Mouse (Mus musculus) heart, embryonic 11.5 days (tissue): ENCODE results near the gene Mvd. TPM values are rescaled to one million over a fixed set of nuclear protein-coding genes. Genes with fewer than 3 reads are reported as not detected.

Source experiments
- ATAC-seq: fragments of 200-750 bp; cut with Nextera tagmentation; replicated peaks from 2 replicates; pipeline ENCODE4 v1.8.0; 2017; ENCODE audit warnings: moderate library complexity; ENCODE audit not compliant: insufficient number of reproducible peaks, low FRiP score, low TSS enrichment
- H3K27ac ChIP-seq: fragments of 300-500 bp; sonication (generic); 2 replicates; pipeline ENCODE4 v1.5.1; 2014; ENCODE audit warnings: mild to moderate bottlenecking, low read depth, low read length
- H3K27me3 ChIP-seq: fragments of 300-500 bp; sonication (generic); 2 replicates; pipeline ENCODE4 v1.6.1; 2014; ENCODE audit warnings: mild to moderate bottlenecking, low read length, mixed read lengths; ENCODE audit not compliant: control insufficient read depth, insufficient read depth
- H3K36me3 ChIP-seq: fragments of 300-500 bp; sonication (generic); 2 replicates; pipeline ENCODE4 v1.6.1; 2014; ENCODE audit warnings: mild to moderate bottlenecking, low read length, moderate library complexity, mixed read lengths; ENCODE audit not compliant: control insufficient read depth, insufficient read depth
- H3K4me1 ChIP-seq: fragments of 300-500 bp; sonication (generic); 2 replicates; pipeline ENCODE4 v1.6.1; 2014; ENCODE audit warnings: low read length; ENCODE audit not compliant: control insufficient read depth, insufficient read depth
- H3K4me2 ChIP-seq: fragments of 300-500 bp; sonication (generic); 2 replicates; pipeline ENCODE4 v1.6.1; 2014; ENCODE audit warnings: mild to moderate bottlenecking, moderate library complexity
- H3K4me3 ChIP-seq: fragments of 300-500 bp; sonication (generic); 2 replicates; pipeline ENCODE4 v1.5.1; 2014; ENCODE audit warnings: low read depth, low read length
- H3K9ac ChIP-seq: fragments of 300-500 bp; sonication (generic); 2 replicates; pipeline ENCODE4 v1.6.1; 2014; ENCODE audit warnings: mild to moderate bottlenecking, low read depth, low read length, moderate library complexity
- H3K9me3 ChIP-seq: fragments of 300-500 bp; sonication (generic); replicated peaks from 2 replicates; pipeline ENCODE4 v1.6.1; 2016; ENCODE audit warnings: low read length; ENCODE audit not compliant: control insufficient read depth
- WGBS: fragments of 180-500 bp; shearing (Covaris S2); extraction: QIAGEN DNeasy Blood & Tissue Kit; methylation state at CpG from one replicate; pipeline ENCODE4 v1.1.7; 2014; ENCODE audit not compliant: insufficient replicate concordance; 5-methylcytosine and 5-hydroxymethylcytosine counted together
- microRNA-seq: library from miRNA; unstranded; fragments of <30 nt; microRNA quantifications from one replicate; pipeline ENCODE4, GENCODE M21; 2016; ENCODE audit warnings: borderline number of aligned reads
- polyA plus RNA-seq: library from polyadenylated mRNA; unstranded; fragments of >200 nt; fragmentation: Nextera tagmentation; extraction: Ambion mirVana; gene quantifications from 2 replicates; pipeline ENCODE4 v1.2.1, GENCODE M21; 2014

Mvd gene
- polyA plus RNA-seq, 1 experiment from 2014 or later = 28.0 TPM

- Histone ChIP-seq H3K4me1 (no peaks in the 10 kb centered on the region), H3K4me3 (no peak overlapping the region), H3K36me3 (peaks cover 62% of the 10 kb centered on the region), H3K9ac (no peak overlapping the region), H3K9me3 (no peaks in the 10 kb centered on the region), H3K4me2 (no peak overlapping the region), H3K27me3 (no peaks in the 10 kb centered on the region), H3K27ac (no peak overlapping the region)
- ATAC-seq = no peak
- WGBS = 57% methylated on average over 9 of the region's 9 CpGs
Measured at GRCm38 (mm10) chr8:122405146-122405805, 37.9 kb downstream of the Mvd start.

GRCm38 (mm10) chr8:122398186-122398585, 45.0 kb downstream of the Mvd start:
- H3K4me2 ChIP-seq = no peak overlapping the region
- H3K36me3 ChIP-seq = peaks cover 51% of the 10 kb centered on the region
- H3K27ac ChIP-seq = no peak overlapping the region
- H3K9ac ChIP-seq = no peak overlapping the region
- no peaks in the 10 kb centered on the region for H3K9me3 ChIP-seq
- 92% methylated on average over 9 of the region's 9 CpGs for WGBS
- ATAC-seq = no peak
- no peaks in the 10 kb centered on the region for H3K27me3 ChIP-seq
- H3K4me1 ChIP-seq = no peaks in the 10 kb centered on the region
- no peak overlapping the region for H3K4me3 ChIP-seq

DNA sequence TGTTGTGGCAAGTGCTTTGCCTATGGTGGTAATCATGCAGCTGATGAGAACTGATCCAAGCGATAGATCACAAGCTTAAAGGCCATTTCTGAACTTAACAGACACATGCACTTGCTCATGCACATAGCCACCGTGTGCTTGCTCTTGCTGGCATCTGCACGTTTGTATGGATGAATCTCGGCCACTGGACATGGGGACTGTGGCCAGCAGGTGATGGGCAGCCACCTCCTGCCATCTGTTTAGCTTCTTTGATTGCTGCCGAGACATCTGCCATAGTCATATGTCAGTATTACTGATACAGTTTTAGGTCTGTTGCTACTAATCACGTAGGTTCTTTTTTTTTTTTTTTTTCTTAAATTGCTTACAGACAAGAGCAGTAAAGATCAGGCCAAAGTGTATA, 47.9 kb downstream of the Mvd start:
- H3K4me1 ChIP-seq = no peaks in the 10 kb centered on the region
- H3K9ac ChIP-seq = no peak overlapping the region
- H3K36me3 ChIP-seq = peaks cover 28% of the 10 kb centered on the region
- H3K27ac ChIP-seq = no peak overlapping the region
- ATAC-seq = no peak
- H3K4me2 ChIP-seq = no peak overlapping the region
- H3K9me3 ChIP-seq = no peaks in the 10 kb centered on the region
- 88% methylated on average over 6 of the region's 6 CpGs for WGBS
- no peak overlapping the region for H3K4me3 ChIP-seq
- no peaks in the 10 kb centered on the region for H3K27me3 ChIP-seq

GRCm38 (mm10) chr8:122393717-122394116, 49.5 kb downstream of the Mvd start:
- Histone ChIP-seq H3K9ac (no peak overlapping the region), H3K27me3 (no peaks in the 10 kb centered on the region), H3K4me3 (no peak overlapping the region), H3K27ac (no peak overlapping the region), H3K9me3 (no peaks in the 10 kb centered on the region; the same call in 1 of the 2 replicates), H3K4me2 (no peak overlapping the region), H3K4me1 (no peaks in the 10 kb centered on the region), H3K36me3 (peaks cover 21% of the 10 kb centered on the region)
- ATAC-seq = no peak

DNA sequence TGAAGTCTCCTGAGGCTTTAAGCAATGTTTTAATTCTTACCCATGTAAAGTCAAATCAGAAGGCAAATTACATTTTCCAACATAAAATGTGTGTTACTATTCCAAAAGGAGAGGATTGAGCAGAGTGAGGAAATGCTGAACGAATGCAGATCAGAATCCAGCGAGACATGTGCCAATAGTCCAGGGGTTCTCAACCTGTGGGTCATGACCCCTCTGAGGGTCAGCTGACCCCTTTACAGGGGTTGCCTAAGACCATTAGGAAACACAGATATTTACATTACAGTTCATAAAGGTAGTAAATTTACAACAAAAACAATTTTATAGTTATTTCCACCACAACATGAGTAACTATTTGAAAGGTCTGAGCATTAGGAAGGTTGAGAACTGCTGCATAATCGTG, 52.5 kb downstream of the Mvd start:
- peaks cover 33% of the 10 kb centered on the region for H3K36me3 ChIP-seq
- H3K4me1 ChIP-seq = no peaks in the 10 kb centered on the region
- no peak overlapping the region for H3K27ac ChIP-seq
- no peak for ATAC-seq
- H3K4me2 ChIP-seq = no peak overlapping the region
- WGBS = 84% methylated on average over 3 of the region's 3 CpGs
- H3K27me3 ChIP-seq = no peaks in the 10 kb centered on the region
- H3K9ac ChIP-seq = no peak overlapping the region
- no peak overlapping the region for H3K4me3 ChIP-seq
- no peaks in the 10 kb centered on the region; the same call in 1 of the 2 replicates for H3K9me3 ChIP-seq

GRCm38 (mm10) chr8:122389357-122389756, 53.9 kb downstream of the Mvd start:
- no peak overlapping the region for H3K4me2 ChIP-seq
- WGBS = 94% methylated on average over 3 of the region's 3 CpGs
- H3K9ac ChIP-seq = no peak overlapping the region
- H3K4me3 ChIP-seq = no peak overlapping the region
- no peaks in the 10 kb centered on the region; the same call in 1 of the 2 replicates for H3K9me3 ChIP-seq
- no peaks in the 10 kb centered on the region for H3K27me3 ChIP-seq
- ATAC-seq = no peak
- peaks cover 43% of the 10 kb centered on the region for H3K36me3 ChIP-seq
- H3K27ac ChIP-seq = no peak overlapping the region
- no peaks in the 10 kb centered on the region for H3K4me1 ChIP-seq

Small RNA genes within 50 kb of the gene (microRNA-seq; reads per million reads assigned to microRNA genes)
- not detected for gene Gm24366

Other genes starting within 250 kb of the Mvd start
- gene Zfpm1, start 161.3 kb downstream of the Mvd start, polyA plus RNA-seq = 6.9 and 7.9 TPM in 2 replicates
- not detected in 2 replicates for gene Trhr2, start 82.7 kb downstream of the Mvd start, polyA plus RNA-seq
- 22.2 and 26.8 TPM in 2 replicates for gene Zc3h18, start 66.8 kb downstream of the Mvd start, polyA plus RNA-seq
- not detected in 2 replicates for gene Il17c, start 21.4 kb downstream of the Mvd start, polyA plus RNA-seq
- gene Cyba, start 10.5 kb downstream of the Mvd start, polyA plus RNA-seq = 169 and 174 TPM in 2 replicates
- 3.0 and 4.2 TPM in 2 replicates for gene Snai3, start 17.3 kb upstream of the Mvd start, polyA plus RNA-seq
- gene Rnf166, start 32.6 kb upstream of the Mvd start, polyA plus RNA-seq = 28.1 and 34.4 TPM in 2 replicates
- gene Ctu2, start 32.7 kb upstream of the Mvd start, polyA plus RNA-seq = 35.2 and 39.0 TPM in 2 replicates
- 17.4 and 19.4 TPM in 2 replicates for gene Piezo1, start 107.9 kb upstream of the Mvd start, polyA plus RNA-seq
- gene Cdt1, start 124.6 kb upstream of the Mvd start, polyA plus RNA-seq = 29.5 and 30.4 TPM in 2 replicates
- 250 and 262 TPM in 2 replicates for gene Aprt, start 133.5 kb upstream of the Mvd start, polyA plus RNA-seq
- gene Galns, start 168.0 kb upstream of the Mvd start, polyA plus RNA-seq = 11.4 and 12.3 TPM in 2 replicates
- gene Trappc2l, start 168.2 kb upstream of the Mvd start, polyA plus RNA-seq = 49.8 and 60.0 TPM in 2 replicates
- gene Pabpn1l, start 179.3 kb upstream of the Mvd start, polyA plus RNA-seq = not detected in 2 replicates